Mouse (Mus musculus) brain, embryonic 18.5 days (tissue): ENCODE data around the gene Zbtb2.

ENCODE experiments used
- DNase-seq: peaks from one replicate; pipeline ENCODE4 v3.0.0-alpha.2; 2012; ENCODE audit warnings: low read depth, low spot score

Zbtb2 gene

GRCm38 (mm10) chr10:4386609-4387591 is 1.0 kb downstream of the Zbtb2 start:
- DNase-seq = peak; percentile 87

DNA sequence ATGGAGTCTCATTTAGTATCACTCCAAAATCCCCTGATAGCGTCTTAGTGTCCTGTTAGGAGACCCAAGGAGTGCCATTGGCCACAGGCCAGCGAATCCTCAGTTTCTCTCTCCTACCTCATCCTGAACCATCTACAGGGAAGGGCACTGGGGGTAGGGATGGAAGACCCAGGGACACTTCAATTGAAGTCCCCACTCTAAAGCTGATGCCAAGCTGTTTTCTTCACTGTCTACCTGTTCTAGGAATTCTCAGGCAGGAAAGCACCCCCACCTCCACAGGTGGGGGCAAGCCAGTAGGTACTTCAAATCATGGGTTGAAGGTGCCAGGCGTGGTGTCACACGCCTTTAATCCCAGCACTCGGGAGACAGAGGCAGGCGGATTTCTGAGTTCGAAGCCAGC is 3.7 kb downstream of the Zbtb2 start:
- DNase-seq = no peak

GRCm38 (mm10) chr10:4380748-4381147 is 7.2 kb downstream of the Zbtb2 start:
- no peak for DNase-seq

- DNase-seq = no peak
Observed at GRCm38 (mm10) chr10:4376931-4377330, 11.0 kb downstream of the Zbtb2 start.

DNA sequence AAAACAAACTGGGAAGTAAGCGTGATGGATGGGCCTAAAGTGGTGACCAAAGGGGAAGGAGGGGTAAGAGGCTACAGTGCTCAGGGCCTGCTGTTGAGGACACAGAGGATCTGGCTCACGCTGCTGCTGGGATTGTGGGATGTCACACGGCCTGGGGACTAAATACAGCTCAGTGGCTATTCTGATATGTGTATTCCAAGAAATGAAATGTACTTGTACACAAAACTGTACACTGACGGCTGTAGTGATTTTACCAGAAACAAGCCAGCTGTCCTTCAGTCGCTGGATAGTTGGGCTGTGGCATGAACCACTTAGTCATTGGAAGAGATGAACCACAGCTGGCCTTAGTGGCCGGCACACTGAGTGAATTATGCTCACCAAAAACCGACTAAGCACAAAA is 11.4 kb downstream of the Zbtb2 start:
- no peak for DNase-seq

DNA sequence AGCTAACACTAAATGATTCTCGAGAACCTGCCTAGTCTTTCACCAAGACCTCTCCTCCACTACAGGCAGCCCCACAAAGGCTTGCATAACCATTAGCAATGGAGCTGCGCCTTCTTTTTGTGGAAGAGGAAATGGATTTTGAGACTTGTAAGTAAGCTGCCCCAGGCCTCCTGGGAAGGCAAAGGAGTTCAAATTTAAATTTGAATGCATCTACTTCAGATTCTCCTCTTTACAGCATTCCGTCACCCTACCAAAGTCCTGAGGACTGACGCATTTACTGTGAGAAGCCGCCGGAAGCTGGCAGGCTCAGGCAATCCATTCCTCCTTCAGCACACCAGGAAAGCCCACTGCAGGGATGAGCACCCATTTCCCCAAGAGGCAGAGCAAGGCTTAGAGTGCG is 12.6 kb downstream of the Zbtb2 start:
- no peak for DNase-seq

GRCm38 (mm10) chr10:4374734-4375133 is 13.2 kb downstream of the Zbtb2 start:
- DNase-seq = no peak

- no peak for DNase-seq
Observed at GRCm38 (mm10) chr10:4374239-4374638, 13.7 kb downstream of the Zbtb2 start.

DNA sequence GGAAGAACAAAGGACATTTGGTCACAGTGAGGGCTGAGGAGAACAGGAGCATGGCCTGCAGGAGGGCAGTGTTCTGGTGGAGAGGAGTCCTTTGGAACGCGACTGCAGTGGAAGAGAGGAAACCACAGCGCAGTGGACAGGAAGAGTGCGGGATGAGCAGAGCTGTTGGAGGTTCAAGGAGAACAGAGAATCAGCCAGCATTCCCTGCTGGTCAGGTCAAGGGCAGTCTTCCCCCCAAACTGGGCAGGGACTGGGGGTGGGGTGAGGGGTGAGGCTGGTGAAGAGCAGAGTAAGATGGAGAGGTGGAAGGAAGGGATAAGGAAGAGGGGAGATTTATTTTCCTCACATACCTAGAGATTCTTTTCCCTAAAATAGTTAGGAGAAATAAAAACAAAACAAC is 14.3 kb downstream of the Zbtb2 start:
- DNase-seq = no peak

GRCm38 (mm10) chr10:4372011-4372410 is 15.9 kb downstream of the Zbtb2 start:
- no peak for DNase-seq

GRCm38 (mm10) chr10:4370105-4370504 is 17.8 kb downstream of the Zbtb2 start:
- DNase-seq = no peak

DNA sequence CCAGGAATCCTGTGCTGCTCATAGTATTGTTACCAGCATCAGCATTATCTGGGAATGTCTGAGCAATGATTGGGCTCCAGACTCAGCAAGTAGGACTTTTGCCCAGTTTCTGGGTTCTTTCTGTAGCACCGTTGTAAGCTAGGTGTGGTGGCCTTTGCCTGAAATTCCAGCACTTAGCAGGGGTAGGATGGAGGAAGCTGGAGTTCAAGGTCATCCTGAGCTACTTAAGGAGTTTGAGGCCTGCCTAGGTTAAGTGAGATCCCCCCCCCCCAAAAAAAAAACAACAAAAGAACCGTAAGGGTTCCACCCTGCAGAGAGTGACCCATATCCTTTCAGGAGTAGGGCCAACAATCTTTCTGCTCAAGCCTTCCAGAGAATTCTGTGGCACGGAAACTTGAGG is 23.3 kb downstream of the Zbtb2 start:
- DNase-seq = no peak

DNA sequence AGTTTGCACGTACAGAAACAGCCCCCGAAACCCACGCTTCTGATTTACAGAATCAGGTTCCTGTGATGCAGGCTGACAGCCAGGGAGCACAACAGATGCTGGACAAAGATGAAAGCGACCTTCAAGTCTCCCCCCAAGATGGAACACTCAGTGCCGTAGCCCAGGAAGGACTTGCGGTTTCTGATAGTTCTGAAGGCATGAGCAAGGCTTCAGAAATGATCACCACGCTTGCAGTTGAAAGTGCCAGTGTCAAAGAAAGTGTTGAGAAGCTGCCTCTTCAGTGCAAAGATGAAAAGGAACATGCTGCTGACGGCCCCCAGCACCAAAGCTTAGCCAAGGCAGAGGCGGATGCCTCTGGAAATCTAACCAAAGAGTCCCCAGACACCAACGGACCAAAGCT is 30.5 kb downstream of the Zbtb2 start:
- no peak for DNase-seq

DNA sequence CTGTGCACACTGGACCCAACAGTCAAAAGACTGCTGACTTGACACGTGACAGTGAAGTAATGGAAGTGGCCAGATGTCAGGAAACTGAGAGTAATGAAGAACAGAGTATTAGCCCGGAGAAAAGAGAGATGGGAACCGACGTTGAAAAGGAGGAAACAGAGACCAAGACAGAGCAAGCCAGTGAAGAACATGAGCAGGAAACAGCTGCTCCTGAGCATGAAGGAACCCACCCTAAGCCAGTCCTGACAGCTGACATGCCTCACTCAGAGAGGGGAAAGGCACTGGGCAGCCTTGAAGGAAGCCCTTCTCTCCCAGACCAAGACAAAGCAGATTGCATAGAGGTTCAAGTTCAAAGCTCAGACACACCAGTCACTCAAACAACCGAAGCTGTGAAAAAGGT is 31.3 kb downstream of the Zbtb2 start:
- DNase-seq = no peak

DNA sequence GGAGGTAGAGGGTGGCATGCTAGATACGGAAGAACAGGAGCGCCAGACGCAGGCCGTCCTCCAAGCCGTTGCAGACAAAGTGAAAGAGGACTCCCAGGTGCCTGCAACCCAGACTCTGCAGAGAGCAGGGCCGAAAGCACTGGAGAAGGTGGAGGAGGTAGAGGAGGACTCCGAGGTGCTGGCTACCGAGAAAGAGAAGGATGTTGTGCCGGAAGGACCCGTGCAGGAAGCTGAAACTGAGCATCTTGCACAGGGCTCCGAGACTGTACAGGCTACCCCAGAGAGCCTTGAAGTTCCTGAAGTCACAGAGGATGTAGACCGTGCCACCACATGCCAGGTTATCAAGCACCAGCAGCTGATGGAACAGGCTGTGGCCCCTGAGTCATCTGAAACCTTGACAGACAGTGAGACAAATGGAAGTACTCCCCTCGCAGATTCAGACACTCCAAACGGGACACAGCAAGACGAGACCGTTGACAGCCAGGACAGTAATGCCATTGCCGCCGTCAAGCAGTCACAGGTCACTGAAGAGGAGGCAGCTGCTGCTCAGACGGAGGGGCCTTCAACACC is 31.9 kb downstream of the Zbtb2 start:
- no peak for DNase-seq

DNA sequence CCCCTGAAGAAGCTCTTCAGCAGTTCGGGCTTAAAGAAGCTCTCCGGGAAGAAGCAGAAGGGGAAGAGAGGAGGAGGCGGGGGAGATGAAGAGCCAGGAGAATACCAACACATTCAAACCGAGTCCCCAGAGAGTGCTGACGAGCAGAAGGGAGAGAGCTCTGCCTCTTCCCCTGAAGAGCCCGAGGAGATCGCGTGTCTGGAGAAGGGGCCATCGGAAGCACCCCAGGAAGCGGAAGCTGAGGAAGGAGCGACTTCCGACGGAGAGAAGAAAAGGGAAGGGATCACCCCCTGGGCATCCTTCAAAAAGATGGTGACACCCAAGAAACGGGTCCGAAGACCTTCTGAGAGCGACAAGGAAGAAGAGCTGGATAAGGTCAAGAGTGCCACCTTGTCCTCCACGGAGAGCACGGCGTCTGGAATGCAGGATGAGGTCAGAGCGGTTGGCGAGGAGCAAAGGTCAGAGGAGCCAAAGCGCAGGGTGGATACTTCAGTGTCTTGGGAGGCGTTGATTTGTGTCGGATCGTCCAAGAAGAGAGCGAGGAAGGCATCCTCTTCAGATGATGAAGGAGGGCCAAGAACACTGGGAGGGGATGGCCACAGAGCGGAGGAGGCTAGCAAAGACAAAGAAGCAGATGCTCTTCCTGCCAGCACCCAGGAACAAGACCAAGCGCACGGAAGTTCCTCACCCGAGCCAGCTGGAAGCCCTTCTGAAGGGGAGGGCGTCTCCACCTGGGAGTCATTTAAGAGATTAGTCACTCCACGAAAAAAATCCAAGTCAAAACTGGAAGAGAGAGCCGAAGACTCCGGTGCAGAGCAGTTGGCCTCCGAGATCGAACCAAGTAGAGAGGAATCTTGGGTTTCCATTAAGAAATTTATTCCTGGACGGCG is 33.3 kb downstream of the Zbtb2 start:
- DNase-seq = no peak

DNA sequence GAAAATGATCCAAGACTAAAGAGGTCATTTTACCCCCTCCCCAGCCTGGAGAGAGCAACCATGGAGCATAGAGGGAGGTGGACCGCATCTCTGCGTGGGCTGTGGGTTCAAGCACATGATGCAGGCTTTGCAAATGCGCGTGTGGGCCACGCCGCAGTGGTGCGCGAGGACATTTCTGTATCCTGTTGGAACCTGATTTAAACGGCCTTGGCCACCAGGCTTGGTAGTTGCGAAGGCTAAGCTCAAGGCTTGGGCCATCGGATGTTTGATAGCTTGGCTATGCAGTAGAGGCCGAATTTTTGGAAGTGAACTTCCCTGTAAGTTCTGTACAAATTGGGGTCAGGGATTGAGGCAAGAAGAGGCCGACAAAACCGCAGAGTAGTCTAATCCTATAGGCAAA is 40.3 kb downstream of the Zbtb2 start:
- no peak for DNase-seq

GRCm38 (mm10) chr10:4347136-4347492 is 40.8 kb downstream of the Zbtb2 start:
- no peak for DNase-seq

- peak; percentile 14 for DNase-seq
Observed at GRCm38 (mm10) chr10:4346489-4347135, 41.3 kb downstream of the Zbtb2 start.

- DNase-seq = no peak
Observed at GRCm38 (mm10) chr10:4341430-4341829, 46.5 kb downstream of the Zbtb2 start.

GRCm38 (mm10) chr10:4338863-4339461 is 48.9 kb downstream of the Zbtb2 start:
- no peak for DNase-seq
